Mouse (Mus musculus) kidney, postnatal 0 days (tissue): ENCODE data around the gene P2rx6. TPM values are rescaled to one million over a fixed set of nuclear protein-coding genes. Genes with fewer than 3 reads are reported as not detected.

Source experiments
- ATAC-seq: fragments of 200-750 bp; cut with Nextera tagmentation; replicated peaks from 2 replicates; pipeline ENCODE4 v1.8.0; 2017; ENCODE audit warnings: low read depth, moderate number of reproducible peaks, moderate TSS enrichment, moderate library complexity; ENCODE audit not compliant: low FRiP score
- DNase-seq: peaks from one replicate; pipeline ENCODE4 v3.0.0-alpha.2; 2016; ENCODE audit warnings: low spot score
- H3K27ac ChIP-seq: fragments of 300-500 bp; sonication (generic); 2 replicates; pipeline ENCODE4 v1.5.1; 2014; ENCODE audit warnings: mild to moderate bottlenecking
- H3K27me3 ChIP-seq: fragments of 300-500 bp; sonication (generic); 2 replicates; pipeline ENCODE4 v1.6.1; 2014; ENCODE audit warnings: low read length, mixed read lengths; ENCODE audit not compliant: insufficient read depth
- H3K36me3 ChIP-seq: fragments of 300-500 bp; sonication (generic); 2 replicates; pipeline ENCODE4 v1.6.1; 2014; ENCODE audit warnings: low read length, mixed read lengths; ENCODE audit not compliant: insufficient read depth
- H3K4me1 ChIP-seq: fragments of 300-500 bp; sonication (generic); replicated peaks from 2 replicates; pipeline ENCODE4 v1.6.1; 2014; ENCODE audit warnings: antibody characterized with exemption, low read length, mixed read lengths; ENCODE audit not compliant: insufficient read depth
- H3K4me2 ChIP-seq: fragments of 300-500 bp; sonication (generic); 2 replicates; pipeline ENCODE4 v1.6.1; 2014; ENCODE audit warnings: mild to moderate bottlenecking, low read length, moderate library complexity, mixed read lengths
- H3K4me3 ChIP-seq: fragments of 300-500 bp; sonication (generic); replicated peaks from 2 replicates; pipeline ENCODE4 v1.5.1; 2014; ENCODE audit warnings: low read depth, low read length
- H3K9ac ChIP-seq: fragments of 300-500 bp; sonication (generic); 2 replicates; pipeline ENCODE4 v1.6.1; 2014; ENCODE audit warnings: low read depth, low read length
- H3K9me3 ChIP-seq: fragments of 300-500 bp; sonication (generic); replicated peaks from 2 replicates; pipeline ENCODE4 v1.6.1; 2016; ENCODE audit warnings: low read length, inconsistent platforms, mixed read lengths
- CTCF ChIP-seq: IDR thresholded peaks from 2 replicates; pipeline ENCODE4 v1.5.1; 2016; ENCODE audit warnings: antibody characterized with exemption, low read depth, mild to moderate bottlenecking, moderate library complexity
- WGBS: fragments of 180-500 bp; shearing (Covaris S2); extraction: QIAGEN DNeasy Blood & Tissue Kit; methylation state at CpG from one replicate; pipeline ENCODE4 v1.1.7; 2014; 5-methylcytosine and 5-hydroxymethylcytosine counted together
- polyA plus RNA-seq: library from polyadenylated mRNA; unstranded; fragments of >200 nt; fragmentation: Nextera tagmentation; extraction: Ambion mirVana; gene quantifications from 2 replicates; pipeline ENCODE4 v1.2.1, GENCODE M21; 2015

The P2rx6 gene
- polyA plus RNA-seq, 1 experiment from 2014 or later: 0.62 TPM

DNA sequence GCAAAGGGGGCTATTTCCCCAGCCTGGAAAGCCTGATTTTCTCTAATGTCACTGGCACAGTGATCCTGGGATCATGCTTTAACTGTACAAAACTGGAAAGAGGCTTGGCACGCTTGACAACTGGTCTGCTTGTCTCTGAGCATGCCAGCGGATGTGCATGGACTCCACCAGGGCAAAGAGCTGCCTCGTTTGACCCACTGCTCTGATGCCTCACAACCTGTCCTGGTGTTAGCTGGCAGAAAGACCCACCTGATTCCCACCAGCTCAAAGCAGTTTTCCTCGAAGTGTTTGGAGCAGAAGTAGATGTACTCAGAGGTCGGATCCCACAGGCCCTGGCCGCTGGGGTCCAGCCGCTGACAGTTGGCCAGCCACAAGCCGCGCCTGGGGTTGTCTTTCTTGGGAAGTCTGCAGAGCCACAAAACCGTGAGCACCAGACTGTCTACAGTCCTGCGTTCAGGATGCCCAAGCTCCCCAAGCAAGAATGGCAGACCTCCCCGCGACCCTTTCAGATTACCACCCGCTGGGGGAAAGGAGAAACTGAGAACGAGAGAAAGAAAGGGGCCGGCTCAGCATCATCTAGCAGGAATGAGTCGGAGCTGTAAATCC is 31.6 kb upstream of the P2rx6 start:
- DNase-seq: no peak
- Histone ChIP-seq H3K27me3 (no peaks in the 10 kb centered on the region), H3K36me3 (peaks cover 32% of the 10 kb centered on the region), H3K9ac (peak overlapping the region; percentile 84), H3K4me2 (peak overlapping the region; percentile 88), H3K4me1 (0 out of 2 replicates have a peak, but pooled peaks cover 11% of the 10 kb centered on the region), H3K4me3 (peak overlapping the region; percentile 61), H3K9me3 (no peaks in the 10 kb centered on the region), H3K27ac (peak overlapping the region; percentile 94)
- ATAC-seq: no peak
- WGBS: 12% methylated on average over 17 of the region's 17 CpGs
- no peak for TF ChIP-seq CTCF

- DNase-seq (peak; percentile 97), ATAC-seq (peak; percentile 97)
- Histone ChIP-seq H3K9me3 (no peaks in the 10 kb centered on the region), H3K4me2 (peak within 1 kb of the TSS; percentile 88), H3K4me3 (peak within 1 kb of the TSS; percentile 61), H3K4me1 (0 out of 2 replicates have a peak, but pooled peaks cover 11% of the 10 kb centered on the region), H3K9ac (peak within 1 kb of the TSS; percentile 84), H3K27ac (peak within 1 kb of the TSS; percentile 94), H3K27me3 (no peaks in the 10 kb centered on the region), H3K36me3 (peaks cover 25% of the 10 kb centered on the region)
- no peak for TF ChIP-seq CTCF
- WGBS: under 1% methylated on average over 67 of the region's 67 CpGs
These were observed 30.9 kb upstream of the P2rx6 start, which contains the start of gene Thap7 for GRCm38 (mm10) chr16:17530640-17531288. Gene Thap7, minus strand, starts transcription at chr16:17531136.

DNA sequence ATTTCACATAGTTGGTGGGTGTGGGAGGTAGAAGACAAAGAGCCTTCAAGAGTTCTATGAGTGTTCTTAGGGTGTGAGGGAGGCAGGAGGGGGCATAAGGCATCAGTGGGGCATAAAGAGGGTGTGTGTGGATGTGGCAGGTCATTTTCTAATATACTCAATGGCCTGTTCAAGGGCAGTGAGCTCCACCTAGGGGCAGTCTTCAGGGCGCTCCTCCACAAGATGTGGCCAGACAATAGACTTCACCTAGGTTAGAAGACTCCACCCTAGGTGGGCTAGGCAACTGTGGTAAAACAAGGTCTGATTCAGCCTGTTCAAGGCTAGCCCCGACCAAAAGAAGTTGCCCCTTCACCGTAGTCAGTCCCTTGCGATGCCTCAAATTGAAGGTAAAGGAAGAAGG is 29.4 kb upstream of the P2rx6 start:
- Histone ChIP-seq H3K27ac (no peak overlapping the region), H3K27me3 (no peaks in the 10 kb centered on the region), H3K9me3 (no peaks in the 10 kb centered on the region), H3K4me3 (no peak overlapping the region), H3K9ac (no peak overlapping the region), H3K4me2 (no peak overlapping the region), H3K4me1 (0 out of 2 replicates have a peak, but pooled peaks cover 11% of the 10 kb centered on the region), H3K36me3 (peaks cover 11% of the 10 kb centered on the region)
- no peak for ATAC-seq
- WGBS: 68% methylated on average over 4 of the region's 4 CpGs
- TF ChIP-seq CTCF: peak; percentile 68
- peak; percentile 60 for DNase-seq

DNA sequence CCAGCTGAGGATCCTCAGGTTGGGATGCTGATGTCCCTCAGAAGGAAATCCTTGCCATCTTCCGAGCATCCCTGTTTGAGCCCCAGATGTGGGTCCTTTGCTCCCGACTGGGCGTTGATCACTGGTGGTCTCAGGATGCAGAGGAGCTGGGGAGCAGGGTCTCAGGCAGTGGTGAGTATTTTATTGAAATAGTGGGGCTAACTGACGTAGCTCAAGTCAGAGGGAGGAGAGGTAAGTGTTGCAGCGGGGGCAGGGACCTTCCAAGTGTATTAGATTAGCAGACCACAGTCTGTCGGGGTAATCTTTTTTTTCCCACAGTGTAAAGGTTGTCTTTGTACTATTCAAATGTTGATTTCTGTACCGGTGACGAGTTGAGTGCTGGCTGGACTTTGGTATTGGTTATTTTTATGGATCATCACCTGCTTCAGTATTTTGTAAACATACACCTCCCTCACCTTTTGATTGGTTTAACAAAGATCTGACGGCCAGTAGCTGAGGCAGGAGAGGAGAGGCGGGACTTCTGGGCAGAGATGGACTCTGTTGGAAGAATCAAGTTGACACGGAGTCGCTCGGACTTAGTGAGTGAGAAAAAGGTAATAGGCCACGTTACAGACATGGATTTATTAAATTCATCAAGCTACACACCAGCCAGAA is 28.9 kb upstream of the P2rx6 start:
- peaks cover 7% of the 10 kb centered on the region for H3K36me3 ChIP-seq
- no peak for TF ChIP-seq CTCF
- WGBS: 74% methylated on average over 14 of the region's 14 CpGs

GRCm38 (mm10) chr16:17536584-17536983 is 25.1 kb upstream of the P2rx6 start:
- Histone ChIP-seq H3K4me3 (no peak overlapping the region), H3K36me3 (no peaks in the 10 kb centered on the region), H3K4me2 (no peak overlapping the region), H3K27ac (no peak overlapping the region), H3K9ac (no peak overlapping the region), H3K9me3 (no peaks in the 10 kb centered on the region), H3K4me1 (0 out of 2 replicates have a peak, but pooled peaks cover 3% of the 10 kb centered on the region), H3K27me3 (no peaks in the 10 kb centered on the region)
- WGBS: 86% methylated on average over 3 of the region's 3 CpGs
- TF ChIP-seq CTCF: no peak
- no peak for DNase-seq
- no peak for ATAC-seq

More for the DNA sequence above, 28.9 kb upstream of the P2rx6 start:
- ATAC-seq (no peak), DNase-seq (no peak)
- Histone ChIP-seq H3K27ac (no peak overlapping the region), H3K9me3 (no peaks in the 10 kb centered on the region), H3K4me1 (0 out of 2 replicates have a peak, but pooled peaks cover 11% of the 10 kb centered on the region), H3K9ac (no peak overlapping the region), H3K4me3 (no peak overlapping the region), H3K27me3 (no peaks in the 10 kb centered on the region), H3K4me2 (no peak overlapping the region)

- TF ChIP-seq CTCF: no peak
- WGBS: 76% methylated on average over 2 of the region's 2 CpGs
- no peak overlapping the region for H3K4me3 ChIP-seq
- DNase-seq (no peak), ATAC-seq (no peak)
- H3K27me3 ChIP-seq: no peaks in the 10 kb centered on the region
- H3K4me2 ChIP-seq: no peak overlapping the region
- no peak overlapping the region for H3K27ac ChIP-seq
- no peaks in the 10 kb centered on the region for H3K9me3 ChIP-seq
- H3K9ac ChIP-seq: no peak overlapping the region
- H3K36me3 ChIP-seq: no peaks in the 10 kb centered on the region
- H3K4me1 ChIP-seq: no peaks in the 10 kb centered on the region
These were observed 19.1 kb upstream of the P2rx6 start for GRCm38 (mm10) chr16:17542632-17543031.
